Mouse (Mus musculus) embryonic facial prominence, embryonic 10.5 days (tissue): ENCODE results near the gene Rbm44. TPM values are rescaled to one million over a fixed set of nuclear protein-coding genes. Genes with fewer than 3 reads are reported as not detected.

Source experiments
- DNase-seq: peaks from one replicate; pipeline ENCODE4 v3.0.0-alpha.2; 2017; ENCODE audit warnings: low spot score
- H3K27ac ChIP-seq: fragments of 300-500 bp; sonication (generic); replicated peaks from 2 replicates; pipeline ENCODE4 v1.5.1; 2016; ENCODE audit warnings: mild to moderate bottlenecking
- H3K27me3 ChIP-seq: fragments of 300-500 bp; sonication (generic); replicated peaks from 2 replicates; pipeline ENCODE4 v1.6.1; 2016; ENCODE audit warnings: low read depth, mild to moderate bottlenecking; ENCODE audit not compliant: poor library complexity, severe bottlenecking
- H3K36me3 ChIP-seq: fragments of 300-500 bp; sonication (generic); replicated peaks from 2 replicates; pipeline ENCODE4 v1.6.1; 2016; ENCODE audit warnings: mild to moderate bottlenecking, moderate library complexity
- H3K4me1 ChIP-seq: fragments of 300-500 bp; sonication (generic); 2 replicates; pipeline ENCODE4 v1.6.1; 2016
- H3K4me3 ChIP-seq: fragments of 300-500 bp; sonication (generic); 2 replicates; pipeline ENCODE4 v1.5.1; 2016; ENCODE audit warnings: mild to moderate bottlenecking, moderate library complexity
- H3K9me3 ChIP-seq: fragments of 300-500 bp; sonication (generic); 2 replicates; pipeline ENCODE4 v1.6.1; 2016; ENCODE audit warnings: mild to moderate bottlenecking
- WGBS: fragments of 180-500 bp; shearing (Covaris S2); methylation state at CpG from one replicate; pipeline ENCODE4 v1.1.7; 2016; 5-methylcytosine and 5-hydroxymethylcytosine counted together
- polyA plus RNA-seq: library from polyadenylated mRNA; unstranded; fragments of >200 nt; fragmentation: Nextera tagmentation; extraction: Ambion mirVana; gene quantifications from 2 replicates; pipeline ENCODE4 v1.2.1, GENCODE M21; 2016

Rbm44 gene
- polyA plus RNA-seq = 0.87 and 1.2 TPM in 2 replicates

DNA sequence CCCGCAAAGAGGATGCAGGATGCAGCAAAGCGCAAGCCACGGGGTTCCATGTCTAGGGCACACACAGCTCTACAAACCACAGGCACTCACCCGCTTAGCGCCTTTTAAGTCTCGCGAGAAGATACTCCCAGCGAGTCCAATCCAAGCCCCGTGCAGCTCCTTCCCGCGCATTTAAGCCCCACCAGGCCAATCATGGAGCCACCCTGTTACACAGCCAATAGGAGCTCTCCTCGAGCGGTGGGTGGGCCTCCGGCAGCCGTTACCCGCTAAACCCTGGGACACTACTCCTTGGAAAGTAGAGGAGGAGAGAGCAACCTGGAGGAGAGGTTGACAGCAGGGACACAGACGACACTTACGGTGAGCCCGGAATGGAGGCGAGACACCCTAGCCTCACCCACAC lies at the start of gene Rbm44:
Rbm44 (plus strand) TSS at position 277 of the 400 bp plus-strand sequence.
- 0 out of 2 replicates have a peak, but pooled peaks cover 3% of the 10 kb centered on the region for H3K4me1 ChIP-seq
- DNase-seq = peak; percentile 24
- WGBS = 62% methylated on average over 20 of the region's 20 CpGs

DNA sequence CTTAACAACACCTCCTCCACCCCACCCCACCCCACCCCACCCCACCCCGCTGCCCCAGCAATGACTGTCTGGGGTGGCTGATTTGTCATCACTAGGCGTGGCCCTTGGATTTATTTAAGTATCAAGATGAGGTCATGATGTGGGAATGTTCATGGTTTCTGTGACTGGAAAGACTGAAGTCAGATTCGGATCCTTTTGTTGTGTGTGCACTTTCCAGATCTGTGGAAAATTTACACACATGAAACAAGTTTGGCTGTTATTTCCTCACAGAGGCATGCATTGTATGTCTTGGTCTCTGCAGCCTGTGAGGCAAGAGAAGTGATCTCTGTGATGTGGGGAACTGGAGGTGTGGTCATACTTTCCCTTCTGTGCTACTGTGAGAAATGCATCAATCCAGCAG lies 49.6 kb upstream of the Rbm44 start:
- Histone ChIP-seq H3K27me3 (no peaks in the 10 kb centered on the region), H3K27ac (no peak overlapping the region), H3K4me3 (no peak overlapping the region), H3K4me1 (peaks cover 46% of the 10 kb centered on the region), H3K9me3 (no peaks in the 10 kb centered on the region), H3K36me3 (no peaks in the 10 kb centered on the region)
- WGBS = 83% methylated on average over 3 of the region's 3 CpGs
- no peak for DNase-seq

More for the DNA sequence above, at the start of gene Rbm44:
- Histone ChIP-seq H3K27ac (no peak within 1 kb of the TSS), H3K9me3 (no peaks in the 10 kb centered on the region), H3K36me3 (no peaks in the 10 kb centered on the region), H3K27me3 (no peaks in the 10 kb centered on the region), H3K4me3 (no peak within 1 kb of the TSS)

DNA sequence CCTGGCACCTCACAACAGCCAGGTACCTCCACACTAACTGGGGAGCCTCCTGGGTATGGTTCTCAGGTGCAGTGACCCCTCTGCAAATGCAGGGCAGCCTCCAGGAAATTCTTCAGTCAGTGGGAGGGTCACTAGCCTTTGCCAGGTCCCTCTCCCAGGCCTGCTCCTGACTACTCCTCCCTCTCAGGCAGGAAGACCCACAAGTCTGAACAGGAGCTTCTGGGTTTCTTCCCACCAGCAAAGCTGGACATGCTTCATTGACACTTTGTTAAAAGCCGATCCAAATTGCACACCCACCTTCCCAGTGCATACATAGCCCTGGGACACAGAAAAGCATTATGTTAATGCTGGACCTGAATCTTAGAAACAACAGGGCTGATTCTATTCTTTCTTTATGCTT lies 49.0 kb upstream of the Rbm44 start:
- Histone ChIP-seq H3K36me3 (no peaks in the 10 kb centered on the region), H3K27ac (peak overlapping the region; percentile 57)
- no peak for DNase-seq

DNA sequence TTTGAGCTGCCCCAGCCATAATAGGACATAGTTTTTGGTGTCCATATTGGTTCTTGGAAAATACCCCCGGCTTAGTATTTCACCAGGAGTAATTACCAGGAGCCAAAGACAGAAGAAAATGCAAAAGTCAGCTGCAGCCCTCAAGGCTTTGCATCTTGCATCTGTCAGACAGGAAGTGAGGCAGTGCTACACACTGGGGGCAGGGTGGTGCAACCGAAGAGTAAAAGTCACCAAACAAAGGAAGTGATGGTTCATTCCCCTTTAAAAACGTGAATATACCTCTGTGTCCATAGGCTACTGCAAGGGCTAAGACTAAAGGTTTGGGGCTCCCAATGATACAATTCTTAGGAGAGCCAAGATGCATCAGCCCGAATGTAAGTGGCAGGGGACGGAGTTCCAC lies 48.4 kb upstream of the Rbm44 start:
- H3K4me1 ChIP-seq = peaks cover 39% of the 10 kb centered on the region
- H3K4me3 ChIP-seq = no peak overlapping the region
- H3K27ac ChIP-seq = peak overlapping the region; percentile 57
- no peaks in the 10 kb centered on the region for H3K36me3 ChIP-seq
- 62% methylated on average over 5 of the region's 5 CpGs for WGBS
- no peak for DNase-seq
- H3K9me3 ChIP-seq = no peaks in the 10 kb centered on the region
- no peaks in the 10 kb centered on the region for H3K27me3 ChIP-seq

More for the DNA sequence above, 49.0 kb upstream of the Rbm44 start:
- no peaks in the 10 kb centered on the region for H3K27me3 ChIP-seq
- WGBS = 61% methylated on average over 1 of the region's 1 CpGs
- H3K4me1 ChIP-seq = peaks cover 44% of the 10 kb centered on the region
- H3K4me3 ChIP-seq = no peak overlapping the region
- H3K9me3 ChIP-seq = no peaks in the 10 kb centered on the region

DNA sequence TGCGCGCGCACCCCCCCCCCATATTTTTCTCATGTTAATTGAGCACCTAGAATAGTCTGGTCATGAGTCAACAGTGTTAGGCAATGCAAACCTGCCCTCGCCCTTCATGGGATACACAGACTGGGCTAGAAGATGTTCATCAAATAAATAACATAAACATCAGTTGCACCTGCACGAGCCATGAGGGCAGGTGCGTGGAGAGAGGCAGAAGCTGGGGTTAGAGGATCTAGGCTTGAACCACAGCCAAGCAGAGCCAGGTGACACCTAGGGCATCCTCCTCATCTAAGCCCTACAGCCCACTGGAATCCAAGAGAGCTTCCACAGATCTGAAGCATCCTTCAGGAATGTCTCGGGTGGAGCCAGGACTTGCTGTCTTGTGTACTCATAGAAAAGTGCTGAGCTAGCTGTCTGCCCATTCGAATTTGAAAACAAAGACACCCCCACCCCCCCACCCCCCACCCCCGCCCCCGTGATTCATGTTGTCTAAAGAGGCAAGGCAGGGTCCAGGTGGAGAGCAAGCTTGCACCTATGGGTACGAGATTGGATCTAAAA lies 47.5 kb upstream of the Rbm44 start:
- WGBS = 91% methylated on average over 11 of the region's 11 CpGs
- no peak for DNase-seq
- H3K27ac ChIP-seq = no peak overlapping the region

DNA sequence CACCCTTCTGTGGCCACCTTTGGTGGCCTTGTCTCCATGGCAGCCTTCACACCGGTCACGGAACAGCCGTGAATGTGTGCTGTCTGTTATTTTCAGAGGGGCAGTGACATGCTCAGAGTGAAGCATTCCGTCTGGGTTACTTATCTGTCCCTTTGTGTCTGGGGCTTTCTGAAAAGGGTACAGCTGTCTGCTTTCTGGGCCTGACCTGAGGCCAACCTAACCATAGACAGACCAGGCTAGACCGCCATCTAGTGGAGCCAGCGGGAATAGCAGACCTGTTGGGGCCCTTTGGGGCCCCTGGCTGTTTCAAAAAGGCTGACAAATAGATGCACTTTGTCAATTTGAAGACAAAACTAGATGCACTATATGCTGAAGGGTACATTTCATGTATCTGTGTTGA lies 46.0 kb upstream of the Rbm44 start:
- 19% methylated on average over 6 of the region's 6 CpGs for WGBS
- Histone ChIP-seq H3K27ac (peak overlapping the region; percentile 83), H3K9me3 (no peaks in the 10 kb centered on the region), H3K36me3 (peaks cover 8% of the 10 kb centered on the region; the same call in 1 of the 2 replicates), H3K27me3 (no peaks in the 10 kb centered on the region), H3K4me3 (no peak overlapping the region), H3K4me1 (peaks cover 19% of the 10 kb centered on the region)
- peak; percentile 77 for DNase-seq

More for the DNA sequence above, 47.5 kb upstream of the Rbm44 start:
- Histone ChIP-seq H3K9me3 (no peaks in the 10 kb centered on the region), H3K4me1 (peaks cover 30% of the 10 kb centered on the region), H3K36me3 (no peaks in the 10 kb centered on the region), H3K4me3 (no peak overlapping the region), H3K27me3 (no peaks in the 10 kb centered on the region)

DNA sequence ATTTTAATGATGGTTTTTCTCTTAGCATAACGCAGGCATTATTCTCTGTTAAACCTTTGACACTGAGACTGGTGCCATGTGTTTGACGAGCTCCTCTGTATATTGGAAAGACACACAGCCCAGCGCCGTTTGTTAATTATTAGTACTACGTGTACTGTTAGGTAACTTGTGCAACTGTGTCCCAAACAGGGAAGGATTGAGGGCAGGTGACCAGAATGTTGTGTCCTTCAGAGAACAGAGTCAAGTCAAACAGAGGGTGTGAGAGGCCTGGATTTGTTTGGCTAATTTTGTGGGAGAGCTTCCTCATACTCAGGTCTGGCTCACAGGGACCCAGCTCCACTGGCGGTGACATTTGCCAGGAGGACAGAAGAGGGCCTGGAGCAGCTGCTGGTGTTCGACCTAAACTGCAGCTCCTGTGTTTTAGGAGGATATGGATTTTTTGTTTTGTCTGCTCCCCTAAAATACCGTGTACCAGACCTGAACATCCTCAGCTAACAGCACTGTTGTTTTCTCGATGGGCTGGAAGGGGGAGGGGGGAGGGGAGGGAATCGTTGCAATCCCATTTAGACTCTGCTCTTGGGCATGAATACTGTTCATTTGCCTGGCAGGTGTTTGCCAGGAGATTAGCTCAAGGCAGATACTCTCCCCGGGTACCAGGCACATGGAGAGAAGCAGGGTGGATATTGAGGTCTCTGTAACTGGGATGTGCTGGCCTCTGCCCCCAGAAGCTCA lies 43.0 kb upstream of the Rbm44 start:
- WGBS = 81% methylated on average over 11 of the region's 11 CpGs
- Histone ChIP-seq H3K27me3 (no peaks in the 10 kb centered on the region), H3K4me1 (peaks cover 4% of the 10 kb centered on the region), H3K27ac (no peak overlapping the region), H3K4me3 (no peak overlapping the region), H3K9me3 (no peaks in the 10 kb centered on the region), H3K36me3 (peaks cover 29% of the 10 kb centered on the region)
- DNase-seq = no peak

DNA sequence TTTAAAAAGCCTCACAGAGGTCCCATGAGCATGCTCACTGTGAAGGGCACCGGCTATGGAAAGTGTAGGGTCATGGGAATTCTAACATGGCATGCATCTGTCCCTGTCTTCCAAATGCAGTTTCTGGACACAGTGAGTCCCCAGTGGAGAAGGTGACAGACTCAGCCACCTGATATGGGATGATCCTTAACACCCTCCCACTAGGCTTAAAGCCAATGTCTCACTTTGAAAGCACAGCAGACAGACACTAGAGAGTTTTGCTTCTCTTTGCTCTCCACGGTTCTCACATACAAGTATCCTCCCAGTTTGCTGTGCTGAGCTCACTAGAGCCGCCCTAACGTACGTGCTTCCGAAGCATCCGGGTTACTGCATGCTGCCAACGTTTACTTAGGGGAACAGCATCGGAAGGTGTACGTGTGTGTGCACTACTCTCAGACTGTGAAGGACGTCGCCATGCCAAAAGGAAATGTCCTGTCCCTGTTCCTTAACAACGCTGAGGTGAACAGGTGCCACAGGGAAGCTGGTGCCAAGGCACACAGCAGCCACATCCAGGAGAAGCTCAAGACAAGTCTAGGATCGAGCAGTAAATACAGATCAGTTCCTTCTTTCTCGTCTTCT lies 41.4 kb upstream of the Rbm44 start:
- Histone ChIP-seq H3K4me1 (peaks cover 4% of the 10 kb centered on the region), H3K9me3 (no peaks in the 10 kb centered on the region), H3K4me3 (no peak overlapping the region), H3K27ac (no peak overlapping the region), H3K36me3 (peaks cover 36% of the 10 kb centered on the region), H3K27me3 (no peaks in the 10 kb centered on the region)
- 94% methylated on average over 15 of the region's 15 CpGs for WGBS
- DNase-seq = no peak

DNA sequence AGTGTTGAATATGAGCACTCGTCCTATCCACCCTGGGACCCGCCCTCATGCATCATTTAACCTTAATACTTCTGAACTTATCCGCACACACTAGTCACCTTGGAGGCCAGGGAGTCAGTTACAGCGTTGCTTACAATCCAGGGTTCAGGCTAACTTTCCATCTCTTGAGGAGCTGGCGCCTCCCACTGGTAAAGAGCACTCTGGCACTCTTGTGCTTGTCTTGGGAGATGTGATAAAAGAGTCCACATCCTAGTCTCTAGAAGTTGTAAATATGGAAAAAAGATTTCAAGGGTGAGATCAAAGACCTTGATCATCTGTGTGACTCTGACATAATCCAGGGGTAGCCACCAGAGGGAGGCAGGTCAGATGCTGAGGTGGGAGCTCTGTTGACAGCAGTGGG lies 37.3 kb upstream of the Rbm44 start:
- H3K27ac ChIP-seq = no peak overlapping the region
- H3K4me3 ChIP-seq = no peak overlapping the region
- 75% methylated on average over 5 of the region's 5 CpGs for WGBS
- H3K9me3 ChIP-seq = no peaks in the 10 kb centered on the region
- 0 out of 2 replicates have a peak, but pooled peaks cover 3% of the 10 kb centered on the region for H3K4me1 ChIP-seq
- no peaks in the 10 kb centered on the region for H3K27me3 ChIP-seq
- peaks cover 41% of the 10 kb centered on the region for H3K36me3 ChIP-seq
- DNase-seq = no peak

DNA sequence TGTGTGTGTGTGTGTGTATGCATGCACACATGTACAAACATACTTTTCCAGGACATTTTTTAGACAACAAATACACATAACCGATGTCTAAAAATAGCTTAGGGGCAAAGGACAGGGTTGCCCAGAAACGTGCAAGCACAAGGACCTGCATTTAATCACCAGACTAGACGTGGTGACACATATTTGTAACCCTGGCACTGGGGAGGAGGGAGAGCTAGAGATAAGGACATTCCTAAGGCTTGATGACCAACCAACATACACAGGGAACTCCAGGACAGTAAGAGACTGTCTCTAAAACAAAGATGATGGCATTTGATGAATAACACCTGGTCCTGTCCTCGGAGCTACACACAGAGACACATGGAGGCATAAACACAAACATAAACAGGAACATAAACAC lies 35.6 kb upstream of the Rbm44 start:
- H3K9me3 ChIP-seq = no peaks in the 10 kb centered on the region
- H3K4me3 ChIP-seq = no peak overlapping the region
- 70% methylated on average over 4 of the region's 4 CpGs for WGBS
- no peak overlapping the region for H3K27ac ChIP-seq
- H3K27me3 ChIP-seq = no peaks in the 10 kb centered on the region
- H3K4me1 ChIP-seq = 0 out of 2 replicates have a peak, but pooled peaks cover 3% of the 10 kb centered on the region
- H3K36me3 ChIP-seq = peaks cover 32% of the 10 kb centered on the region
- DNase-seq = no peak

DNA sequence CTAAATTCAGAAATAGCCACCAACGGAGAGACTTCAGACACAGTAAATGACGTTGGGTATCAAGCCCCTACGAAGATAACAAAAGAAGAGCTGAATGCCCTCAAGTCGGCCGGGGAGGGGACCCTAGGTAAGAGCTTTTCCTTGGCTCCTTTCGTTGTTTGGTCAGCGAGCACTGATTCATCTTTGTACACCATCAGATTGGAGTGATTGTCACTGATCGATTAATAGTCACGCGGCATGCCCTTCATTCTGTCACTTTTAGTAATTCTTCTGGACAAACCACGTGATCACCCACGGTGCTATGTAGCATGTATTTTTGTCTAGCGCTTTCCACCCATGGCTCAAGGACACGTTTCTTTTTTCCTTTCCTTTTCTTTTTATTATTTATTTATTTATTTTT lies 32.7 kb upstream of the Rbm44 start:
- peaks cover 26% of the 10 kb centered on the region for H3K36me3 ChIP-seq
- H3K9me3 ChIP-seq = no peaks in the 10 kb centered on the region
- H3K27ac ChIP-seq = no peak overlapping the region
- no peak overlapping the region for H3K4me3 ChIP-seq
- no peak for DNase-seq
- WGBS = 92% methylated on average over 14 of the region's 14 CpGs
- no peaks in the 10 kb centered on the region for H3K27me3 ChIP-seq
- H3K4me1 ChIP-seq = 0 out of 2 replicates have a peak, but pooled peaks cover 3% of the 10 kb centered on the region

DNA sequence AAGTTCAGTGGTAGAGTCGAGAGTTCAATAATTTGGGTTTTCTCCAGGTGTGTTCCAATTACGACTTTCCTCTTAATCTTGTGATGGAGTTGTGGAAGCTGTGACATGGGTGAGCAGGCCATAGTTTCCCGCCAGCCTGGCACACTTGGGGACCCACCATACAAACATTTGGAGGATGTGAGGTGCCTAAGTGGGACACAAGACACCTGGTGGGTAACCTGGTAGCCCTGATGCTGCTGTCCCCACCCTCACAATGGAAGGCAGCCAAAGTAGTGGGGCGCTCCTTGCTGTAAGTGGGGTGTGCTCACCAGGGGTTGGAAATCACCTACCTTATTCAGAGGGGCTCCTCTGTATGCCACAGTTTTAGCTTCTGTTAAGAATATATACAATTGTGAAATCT lies 32.3 kb upstream of the Rbm44 start:
- Histone ChIP-seq H3K27me3 (no peaks in the 10 kb centered on the region), H3K9me3 (no peaks in the 10 kb centered on the region), H3K36me3 (peaks cover 25% of the 10 kb centered on the region), H3K4me3 (no peak overlapping the region), H3K4me1 (0 out of 2 replicates have a peak, but pooled peaks cover 3% of the 10 kb centered on the region), H3K27ac (no peak overlapping the region)
- no peak for DNase-seq
- 94% methylated on average over 4 of the region's 4 CpGs for WGBS

DNA sequence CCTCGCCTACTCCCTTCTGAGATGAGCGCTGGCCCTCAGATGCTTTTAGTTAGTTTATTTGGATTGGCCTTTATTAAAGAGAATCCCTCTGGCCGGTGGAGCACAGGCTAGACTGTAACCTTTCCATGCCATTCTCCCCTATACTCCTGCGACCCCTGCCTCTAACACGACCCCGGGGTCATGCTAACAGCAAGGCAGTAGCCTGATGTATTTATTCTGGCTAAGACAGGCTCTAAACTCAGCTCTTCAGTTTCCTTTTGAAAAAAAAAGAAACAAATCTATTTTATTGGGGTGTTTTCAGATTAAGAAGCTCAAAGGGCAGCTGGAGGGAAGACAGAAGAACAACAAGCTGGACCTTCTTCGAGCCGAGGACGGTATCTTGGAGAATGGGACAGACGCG lies 22.8 kb upstream of the Rbm44 start:
- Histone ChIP-seq H3K27ac (no peak overlapping the region), H3K27me3 (no peaks in the 10 kb centered on the region), H3K4me1 (0 out of 2 replicates have a peak, but pooled peaks cover 3% of the 10 kb centered on the region), H3K9me3 (no peaks in the 10 kb centered on the region), H3K36me3 (peaks cover 48% of the 10 kb centered on the region), H3K4me3 (no peak overlapping the region)
- WGBS = 76% methylated on average over 11 of the region's 11 CpGs
- no peak for DNase-seq
